ENCODE assay signal across 18 mouse cellular contexts in the genomic region with DNA sequence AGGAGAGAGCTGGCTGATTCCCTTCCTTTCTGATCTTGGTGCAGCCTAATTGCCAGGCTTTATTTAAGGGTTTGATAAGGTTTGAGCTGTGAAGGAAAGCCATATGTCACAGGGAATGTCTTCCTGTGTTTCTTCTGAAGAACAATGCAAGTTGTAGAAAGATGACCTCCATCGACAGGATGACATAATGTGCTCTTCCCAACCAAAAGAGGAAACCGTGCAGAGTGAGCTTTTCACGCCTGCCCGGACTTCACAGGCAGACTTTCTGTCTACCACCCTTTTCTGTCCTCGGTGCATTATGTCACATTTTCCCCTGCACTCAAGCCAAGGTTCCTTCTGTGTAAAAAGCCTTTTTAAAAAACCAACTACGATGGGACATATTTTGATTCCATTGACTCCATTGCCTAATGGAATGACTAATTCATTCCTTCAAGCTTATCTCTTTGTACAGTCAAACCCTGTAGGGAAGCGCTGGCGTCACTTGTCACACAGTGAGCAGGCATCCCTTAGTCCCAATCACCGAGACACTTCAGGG. TPM values are rescaled to one million over a fixed set of nuclear protein-coding genes. Genes with fewer than 3 reads are reported as not detected.
A peak's percentile ranks its signal among the peaks of the same experiment; 100 is the strongest.
DNase-seq lines count a peak whose midpoint lies in the region; ATAC-seq and TF ChIP-seq lines count a peak whose summit lies in the region.
"Had no signal": no experiment of that assay in that cellular context is flagged by ENCODE, and none has a peak within 500 bp of the region (broad histone marks: within the 10 kb centered on the region; RNA-seq: fewer than 3 reads in every experiment).

No protein-coding gene starts in this region.

- no peak overlapping the region for H3K4me2 ChIP-seq in forebrain, postnatal 0 days (ENCODE audit: low read depth)
- H3K4me2 ChIP-seq in forebrain, embryonic 13.5 days = no peak overlapping the region
- no peak overlapping the region for H3K4me2 ChIP-seq in lung, postnatal 0 days (replicated peaks; ENCODE audit: low read depth, low read length)
- peak overlapping the region; percentile 56 for H3K4me2 ChIP-seq in heart, embryonic 13.5 days
- H3K4me2 ChIP-seq: limb, embryonic 13.5 days; midbrain, embryonic 13.5 days; stomach, embryonic 15.5 days had no signal

- TF ChIP-seq EP300 in lung, postnatal 0 days (IDR thresholded peaks at IDR 0.05) = peak; percentile 85

- H3K4me3 ChIP-seq in forebrain, postnatal 0 days (ENCODE audit: low read depth, low read length) = no peak overlapping the region
- no peak overlapping the region for H3K4me3 ChIP-seq in forebrain, embryonic 13.5 days
- H3K4me3 ChIP-seq in lung, postnatal 0 days (ENCODE audit: low read depth, low read length) = no peak overlapping the region
- H3K4me3 ChIP-seq in lung, adult 2 months (replicated peaks; ENCODE audit: extremely low read depth, low read depth, low read length) = no peak overlapping the region
- H3K4me3 ChIP-seq in heart, embryonic 13.5 days = 0 out of 2 replicates have a peak overlapping the region, but pooled peaks have one; percentile 4
- H3K4me3 ChIP-seq: limb, embryonic 13.5 days; midbrain, embryonic 13.5 days; myocyte; stomach, embryonic 15.5 days had no signal

- no peaks in the 10 kb centered on the region for H3K36me3 ChIP-seq in forebrain, postnatal 0 days (ENCODE audit: insufficient read depth)
- no peaks in the 10 kb centered on the region for H3K36me3 ChIP-seq in forebrain, embryonic 13.5 days (ENCODE audit: poor library complexity, severe bottlenecking)
- H3K36me3 ChIP-seq in lung, postnatal 0 days (ENCODE audit: insufficient read depth, low read length) = no peaks in the 10 kb centered on the region
- no peaks in the 10 kb centered on the region for H3K36me3 ChIP-seq in heart, embryonic 13.5 days
- H3K36me3 ChIP-seq: G1E; limb, embryonic 13.5 days; midbrain, embryonic 13.5 days; stomach, embryonic 15.5 days had no signal

- no peak overlapping the region for H3K27ac ChIP-seq in forebrain, postnatal 0 days (ENCODE audit: low read depth, low read length)
- no peak overlapping the region for H3K27ac ChIP-seq in forebrain, embryonic 13.5 days
- H3K27ac ChIP-seq in lung, postnatal 0 days (ENCODE audit: low read length) = no peak overlapping the region
- peak overlapping the region; percentile 76 for H3K27ac ChIP-seq in heart, embryonic 13.5 days (replicated peaks)
- H3K27ac ChIP-seq: limb, embryonic 13.5 days; midbrain, embryonic 13.5 days; stomach, embryonic 15.5 days had no signal

- no peak overlapping the region for H3K9ac ChIP-seq in forebrain, postnatal 0 days
- H3K9ac ChIP-seq in forebrain, embryonic 13.5 days = no peak overlapping the region
- H3K9ac ChIP-seq in lung, postnatal 0 days (replicated peaks; ENCODE audit: low read depth) = no peak overlapping the region
- H3K9ac ChIP-seq in heart, embryonic 13.5 days = peak overlapping the region; percentile 52; the same call in 1 of the 2 replicates
- H3K9ac ChIP-seq: limb, embryonic 13.5 days; midbrain, embryonic 13.5 days; stomach, embryonic 15.5 days had no signal

- no peaks in the 10 kb centered on the region for H3K9me3 ChIP-seq in forebrain, postnatal 0 days (ENCODE audit: low read length)
- H3K9me3 ChIP-seq in forebrain, embryonic 13.5 days (replicated peaks) = 0 out of 2 replicates have a peak, but pooled peaks cover 4% of the 10 kb centered on the region
- no peaks in the 10 kb centered on the region for H3K9me3 ChIP-seq in lung, postnatal 0 days (ENCODE audit: low read length)
- H3K9me3 ChIP-seq in heart, embryonic 13.5 days = peaks cover 5% of the 10 kb centered on the region; the same call in 1 of the 2 replicates
- H3K9me3 ChIP-seq: G1E; midbrain, embryonic 13.5 days; stomach, embryonic 15.5 days had no signal

- peak; percentile 47; the same call in 1 of the 2 replicates for ATAC-seq in forebrain, postnatal 0 days
- ATAC-seq in forebrain, embryonic 13.5 days = no peak
- ATAC-seq in lung, postnatal 0 days = peak; percentile 91
- peak; percentile 61; the same call in 1 of the 2 replicates for ATAC-seq in heart, embryonic 13.5 days (ENCODE audit: extremely low read depth, insufficient number of reproducible peaks, low FRiP score, low TSS enrichment)
- ATAC-seq: midbrain, embryonic 13.5 days had no signal

- WGBS in forebrain, postnatal 0 days = 29% methylated on average over 9 of the region's 9 CpGs
- whole genome bisulfite sequencing in forebrain, embryonic 13.5 days = 39% methylated on average over 9 of the region's 9 CpGs
- WGBS in lung, postnatal 0 days = 38% methylated on average over 9 of the region's 9 CpGs
- 31% methylated on average over 9 of the region's 9 CpGs for WGBS in lung, adult 2 months
- 15% methylated on average over 9 of the region's 9 CpGs for WGBS in heart, embryonic 13.5 days

- TF ChIP-seq CTCF in forebrain, postnatal 0 days (IDR thresholded peaks at IDR 0.05; ENCODE audit: low read depth) = no peak
- TF ChIP-seq CTCF in lung, postnatal 0 days (IDR thresholded peaks at IDR 0.05) = no peak
- TF ChIP-seq CTCF in lung, adult 2 months (IDR thresholded peaks at IDR 0.05; ENCODE audit: insufficient read depth, low read length) = no peak

- no peaks in the 10 kb centered on the region for H3K27me3 ChIP-seq in forebrain, postnatal 0 days (ENCODE audit: insufficient read depth, low read length)
- no peaks in the 10 kb centered on the region for H3K27me3 ChIP-seq in forebrain, embryonic 13.5 days
- peaks cover 6% of the 10 kb centered on the region for H3K27me3 ChIP-seq in lung, postnatal 0 days (replicated peaks; ENCODE audit: insufficient read depth, low read length)
- peaks cover 2% of the 10 kb centered on the region; the same call in 1 of the 2 replicates for H3K27me3 ChIP-seq in heart, embryonic 13.5 days (replicated peaks)
- H3K27me3 ChIP-seq: limb, embryonic 13.5 days had no signal

- TF ChIP-seq POLR2A in lung, adult 2 months (IDR thresholded peaks at IDR 0.05; ENCODE audit: borderline replicate concordance, extremely low read depth, low read depth, low read length) = no peak

- no peak for DNase-seq in forebrain, postnatal 0 days
- peak; percentile 56 for DNase-seq in lung, postnatal 0 days (ENCODE audit: low spot score)
- DNase-seq in lung, adult 2 months = no peak
- DNase-seq in lung, postnatal 4 days = peak; percentile 45 to 62
- DNase-seq in B cell, adult 2 months = no peak
- DNase-seq in testis, postnatal 14 days (ENCODE audit: low spot score) = no peak
- DNase-seq: adrenal gland, adult 8-10 months; cerebellum, adult 9-10 months; gastrocnemius, postnatal 10 days; right cerebral cortex, adult 18-20 months; thymus, postnatal 4 days had no signal

- H3K4me1 ChIP-seq in forebrain, postnatal 0 days (ENCODE audit: insufficient read depth) = peaks cover 18% of the 10 kb centered on the region; the same call in 1 of the 2 replicates
- peaks cover 45% of the 10 kb centered on the region for H3K4me1 ChIP-seq in forebrain, embryonic 13.5 days
- H3K4me1 ChIP-seq in lung, postnatal 0 days (ENCODE audit: insufficient read depth, low read depth, low read length) = no peaks in the 10 kb centered on the region
- H3K4me1 ChIP-seq in lung, adult 2 months (ENCODE audit: control insufficient read depth, insufficient read depth, low read length) = no peaks in the 10 kb centered on the region
- H3K4me1 ChIP-seq in heart, embryonic 13.5 days = peaks cover 40% of the 10 kb centered on the region
- H3K4me1 ChIP-seq: limb, embryonic 13.5 days; stomach, embryonic 15.5 days had no signal

RNA-seq across cellular contexts. Expression of a gene that starts 7.3 kb away (rescaled TPM):
- 136 and 157 TPM in 2 replicates for total RNA-seq in forebrain, postnatal 0 days (2014; rRNA removed)
- polyA plus RNA-seq in forebrain, postnatal 0 days (2015; fragmentation: Nextera tagmentation; extraction: Ambion mirVana) = 85.5 and 102 TPM in 2 replicates
- 67.9 and 71.9 TPM in 2 replicates for polyA plus RNA-seq in forebrain, embryonic 13.5 days (2015; fragmentation: Nextera tagmentation; extraction: Ambion mirVana)
- polyA plus RNA-seq in lung, postnatal 0 days (2015; fragmentation: Nextera tagmentation; extraction: Ambion mirVana) = 26.9 and 27.6 TPM in 2 replicates
- polyA plus RNA-seq in lung, adult 2 months (2012; rRNA removed) = 24.4 and 35.6 TPM in 2 replicates
- polyA plus RNA-seq in heart, embryonic 13.5 days (2015; fragmentation: Nextera tagmentation; extraction: Ambion mirVana) = 16.7 and 17.3 TPM in 2 replicates

Comparison
In these comparisons a context has a peak if more than half of its experiments do, and no peak if none do; other contexts are left out.
1. DNase-seq: peak in lung, postnatal 0 days (single experiment) and lung, postnatal 4 days (2 of 2); none in forebrain, postnatal 0 days (single experiment), lung, adult 2 months (single experiment), B cell, adult 2 months (0 of 2) and testis, postnatal 14 days (single experiment).